Mouse (Mus musculus) midbrain, embryonic 10.5 days (tissue): ENCODE data around the gene Grsf1. TPM values are rescaled to one million over a fixed set of nuclear protein-coding genes. Genes with fewer than 3 reads are reported as not detected.

Experiments used
- DNase-seq: peaks from one replicate; pipeline ENCODE4 v3.0.0-alpha.2; 2017; ENCODE audit warnings: low spot score
- H3K27ac ChIP-seq: fragments of 300-500 bp; sonication (generic); replicated peaks from 2 replicates; pipeline ENCODE4 v1.5.1; 2016; ENCODE audit warnings: mild to moderate bottlenecking
- H3K27me3 ChIP-seq: fragments of 300-500 bp; sonication (generic); 2 replicates; pipeline ENCODE4 v1.6.1; 2016; ENCODE audit warnings: low read depth, mild to moderate bottlenecking; ENCODE audit not compliant: poor library complexity, severe bottlenecking
- H3K36me3 ChIP-seq: fragments of 300-500 bp; sonication (generic); 2 replicates; pipeline ENCODE4 v1.6.1; 2016; ENCODE audit warnings: mild to moderate bottlenecking, moderate library complexity
- H3K4me1 ChIP-seq: fragments of 300-500 bp; sonication (generic); 2 replicates; pipeline ENCODE4 v1.6.1; 2016
- H3K4me3 ChIP-seq: fragments of 300-500 bp; sonication (generic); 2 replicates; pipeline ENCODE4 v1.5.1; 2016; ENCODE audit warnings: mild to moderate bottlenecking, moderate library complexity
- H3K9me3 ChIP-seq: fragments of 300-500 bp; sonication (generic); replicated peaks from 2 replicates; pipeline ENCODE4 v1.6.1; 2016; ENCODE audit warnings: mild to moderate bottlenecking
- WGBS: fragments of 180-500 bp; shearing (Covaris S2); methylation state at CpG from one replicate; pipeline ENCODE4 v1.1.7; 2016; 5-methylcytosine and 5-hydroxymethylcytosine counted together
- polyA plus RNA-seq: library from polyadenylated mRNA; unstranded; fragments of >200 nt; fragmentation: Nextera tagmentation; extraction: Ambion mirVana; gene quantifications from 2 replicates; pipeline ENCODE4 v1.2.1, GENCODE M21; 2016

The Grsf1 gene
- polyA plus RNA-seq, 1 experiment from 2014 or later: 79.7 TPM

GRCm38 (mm10) chr5:88684226-88684625, 8.3 kb upstream of the Grsf1 start:
- 52% methylated on average over 3 of the region's 3 CpGs for WGBS
- Histone ChIP-seq H3K9me3 (no peaks in the 10 kb centered on the region), H3K27ac (no peak overlapping the region), H3K4me1 (peaks cover 13% of the 10 kb centered on the region), H3K27me3 (0 out of 2 replicates have a peak, but pooled peaks cover 4% of the 10 kb centered on the region), H3K36me3 (no peaks in the 10 kb centered on the region), H3K4me3 (no peak overlapping the region)
- no peak for DNase-seq

- H3K4me3 ChIP-seq: no peak overlapping the region
- no peaks in the 10 kb centered on the region for H3K9me3 ChIP-seq
- H3K36me3 ChIP-seq: no peaks in the 10 kb centered on the region
- H3K27ac ChIP-seq: no peak overlapping the region
- DNase-seq: no peak
- peaks cover 18% of the 10 kb centered on the region for H3K4me1 ChIP-seq
- WGBS: 90% methylated on average over 9 of the region's 9 CpGs
- H3K27me3 ChIP-seq: 0 out of 2 replicates have a peak, but pooled peaks cover 4% of the 10 kb centered on the region
Measured at GRCm38 (mm10) chr5:88683706-88684105, 7.7 kb upstream of the Grsf1 start.

- Histone ChIP-seq H3K9me3 (no peaks in the 10 kb centered on the region), H3K27ac (no peak overlapping the region), H3K4me3 (no peak overlapping the region), H3K4me1 (peaks cover 22% of the 10 kb centered on the region), H3K36me3 (no peaks in the 10 kb centered on the region), H3K27me3 (0 out of 2 replicates have a peak, but pooled peaks cover 4% of the 10 kb centered on the region)
- no peak for DNase-seq
- 90% methylated on average over 6 of the region's 6 CpGs for WGBS
Measured at GRCm38 (mm10) chr5:88680567-88680966, 4.6 kb upstream of the Grsf1 start.

GRCm38 (mm10) chr5:88679341-88679740, 3.4 kb upstream of the Grsf1 start:
- H3K9me3 ChIP-seq: no peaks in the 10 kb centered on the region
- no peaks in the 10 kb centered on the region for H3K36me3 ChIP-seq
- DNase-seq: no peak
- H3K4me1 ChIP-seq: peaks cover 22% of the 10 kb centered on the region
- H3K4me3 ChIP-seq: no peak overlapping the region
- no peak overlapping the region for H3K27ac ChIP-seq
- no peaks in the 10 kb centered on the region for H3K27me3 ChIP-seq
- WGBS: 21% methylated on average over 6 of the region's 6 CpGs

GRCm38 (mm10) chr5:88678929-88679328, 3.0 kb upstream of the Grsf1 start:
- 65% methylated on average over 7 of the region's 7 CpGs for whole genome bisulfite sequencing
- Histone ChIP-seq H3K4me3 (no peak overlapping the region), H3K9me3 (no peaks in the 10 kb centered on the region), H3K4me1 (peaks cover 26% of the 10 kb centered on the region), H3K36me3 (no peaks in the 10 kb centered on the region), H3K27me3 (no peaks in the 10 kb centered on the region), H3K27ac (no peak overlapping the region)
- no peak for DNase-seq

GRCm38 (mm10) chr5:88674703-88675442, 1.1 kb downstream of the Grsf1 start:
- Histone ChIP-seq H3K4me3 (peak overlapping the region; percentile 93), H3K27ac (peak overlapping the region; percentile 98), H3K9me3 (no peaks in the 10 kb centered on the region), H3K27me3 (no peaks in the 10 kb centered on the region), H3K4me1 (peaks cover 33% of the 10 kb centered on the region), H3K36me3 (peaks cover 38% of the 10 kb centered on the region)
- 1% methylated on average over 47 of the region's 47 CpGs for WGBS
- no peak for DNase-seq

- no peaks in the 10 kb centered on the region for H3K4me1 ChIP-seq
- peaks cover 100% of the 10 kb centered on the region for H3K36me3 ChIP-seq
- no peak for DNase-seq
- no peak overlapping the region for H3K27ac ChIP-seq
- no peak overlapping the region for H3K4me3 ChIP-seq
- WGBS: 95% methylated on average over 5 of the region's 5 CpGs
- H3K9me3 ChIP-seq: no peaks in the 10 kb centered on the region
- H3K27me3 ChIP-seq: no peaks in the 10 kb centered on the region
Measured at GRCm38 (mm10) chr5:88663875-88664274, 12.1 kb downstream of the Grsf1 start.

GRCm38 (mm10) chr5:88663151-88663550, 12.8 kb downstream of the Grsf1 start:
- H3K27ac ChIP-seq: no peak overlapping the region
- H3K9me3 ChIP-seq: no peaks in the 10 kb centered on the region
- H3K4me3 ChIP-seq: no peak overlapping the region
- H3K36me3 ChIP-seq: peaks cover 100% of the 10 kb centered on the region
- DNase-seq: no peak
- H3K27me3 ChIP-seq: no peaks in the 10 kb centered on the region
- H3K4me1 ChIP-seq: no peaks in the 10 kb centered on the region
- 96% methylated on average over 3 of the region's 3 CpGs for WGBS

- Histone ChIP-seq H3K36me3 (peaks cover 96% of the 10 kb centered on the region), H3K9me3 (no peaks in the 10 kb centered on the region), H3K27me3 (no peaks in the 10 kb centered on the region), H3K4me3 (no peak overlapping the region), H3K4me1 (no peaks in the 10 kb centered on the region), H3K27ac (no peak overlapping the region)
- DNase-seq: no peak
- 91% methylated on average over 1 of the region's 1 CpGs for whole genome bisulfite sequencing
Measured at GRCm38 (mm10) chr5:88657868-88658267, 18.1 kb downstream of the Grsf1 start.

GRCm38 (mm10) chr5:88652589-88652988, 23.4 kb downstream of the Grsf1 start:
- DNase-seq: no peak
- no peaks in the 10 kb centered on the region for H3K27me3 ChIP-seq
- H3K4me3 ChIP-seq: no peak overlapping the region
- no peaks in the 10 kb centered on the region for H3K4me1 ChIP-seq
- H3K27ac ChIP-seq: no peak overlapping the region
- peaks cover 96% of the 10 kb centered on the region for H3K36me3 ChIP-seq
- H3K9me3 ChIP-seq: no peaks in the 10 kb centered on the region
- 87% methylated on average over 5 of the region's 5 CpGs for WGBS

GRCm38 (mm10) chr5:88649250-88650173, 26.5 kb downstream of the Grsf1 start:
- H3K36me3 ChIP-seq: peaks cover 98% of the 10 kb centered on the region
- H3K4me1 ChIP-seq: no peaks in the 10 kb centered on the region
- 93% methylated on average over 17 of the region's 17 CpGs for WGBS
- no peaks in the 10 kb centered on the region for H3K9me3 ChIP-seq
- H3K27ac ChIP-seq: no peak overlapping the region
- no peak for DNase-seq
- no peak overlapping the region for H3K4me3 ChIP-seq
- no peaks in the 10 kb centered on the region for H3K27me3 ChIP-seq

- Histone ChIP-seq H3K27me3 (no peaks in the 10 kb centered on the region), H3K4me1 (no peaks in the 10 kb centered on the region), H3K4me3 (no peak overlapping the region), H3K36me3 (peaks cover 98% of the 10 kb centered on the region), H3K27ac (no peak overlapping the region), H3K9me3 (no peaks in the 10 kb centered on the region)
- WGBS: 89% methylated on average over 5 of the region's 5 CpGs
- DNase-seq: no peak
Measured at GRCm38 (mm10) chr5:88645405-88645804, 30.6 kb downstream of the Grsf1 start.

- no peak overlapping the region for H3K4me3 ChIP-seq
- 92% methylated on average over 2 of the region's 2 CpGs for WGBS
- no peaks in the 10 kb centered on the region for H3K9me3 ChIP-seq
- no peaks in the 10 kb centered on the region for H3K4me1 ChIP-seq
- H3K27ac ChIP-seq: no peak overlapping the region
- DNase-seq: no peak
- H3K36me3 ChIP-seq: peaks cover 96% of the 10 kb centered on the region
- no peaks in the 10 kb centered on the region for H3K27me3 ChIP-seq
Measured at GRCm38 (mm10) chr5:88644901-88645300, 31.1 kb downstream of the Grsf1 start.
